Mouse (Mus musculus) small intestine, adult 2 months (tissue): ENCODE data around the gene Atp13a3. TPM values are rescaled to one million over a fixed set of nuclear protein-coding genes. Genes with fewer than 3 reads are reported as not detected.

Experiments used
- H3K27ac ChIP-seq: fragments of 200-500 bp; 2 replicates; pipeline ENCODE4 v1.5.1; 2012; ENCODE audit warnings: low read depth, low read length, control low read depth, inconsistent platforms; ENCODE audit not compliant: insufficient read depth
- H3K27me3 ChIP-seq: fragments of 200-500 bp; 2 replicates; pipeline ENCODE4 v1.6.1; 2012; ENCODE audit warnings: mild to moderate bottlenecking, moderate library complexity, low read length, inconsistent platforms; ENCODE audit not compliant: control insufficient read depth, insufficient read depth
- H3K36me3 ChIP-seq: fragments of 200-500 bp; 2 replicates; pipeline ENCODE4 v1.6.1; 2012; ENCODE audit warnings: mild to moderate bottlenecking, low read length, control low read depth, inconsistent platforms; ENCODE audit not compliant: control insufficient read depth, insufficient read depth
- H3K4me1 ChIP-seq: fragments of 200-500 bp; 2 replicates; pipeline ENCODE4 v1.6.1; 2012; ENCODE audit warnings: low read length, inconsistent platforms, mixed read lengths; ENCODE audit not compliant: control insufficient read depth, insufficient read depth, insufficient read length
- H3K4me3 ChIP-seq: fragments of 200-500 bp; 2 replicates; pipeline ENCODE4 v1.5.1; 2012; ENCODE audit warnings: low read depth, mild to moderate bottlenecking, control low read depth, inconsistent platforms, low read length, moderate library complexity
- CTCF ChIP-seq: fragments of 200-500 bp; IDR thresholded peaks from 2 replicates; pipeline ENCODE4 v1.5.1; 2012; ENCODE audit warnings: low read depth, mild to moderate bottlenecking, control low read depth, inconsistent platforms, low read length, moderate library complexity, mixed read lengths; ENCODE audit not compliant: insufficient replicate concordance, insufficient read length; ENCODE audit errors: extremely low read depth
- POLR2A ChIP-seq: fragments of 200-500 bp; IDR thresholded peaks from 2 replicates; pipeline ENCODE4 v1.6.1; 2012; ENCODE audit warnings: low read depth, mild to moderate bottlenecking, control low read depth, inconsistent platforms, low read length, moderate library complexity
- WGBS: fragments of 180-500 bp; shearing (Covaris S2); methylation state at CpG from one replicate; pipeline ENCODE4 v1.1.7; 2018; 5-methylcytosine and 5-hydroxymethylcytosine counted together
- polyA plus RNA-seq: library from polyadenylated mRNA; depleted of rRNA; stranded (reverse); fragments of >200 nt; gene quantifications from 2 replicates; pipeline ENCODE4 v1.2.3, GENCODE M21; 2012

The Atp13a3 gene
- polyA plus RNA-seq, 1 experiment = 22.8 TPM

DNA sequence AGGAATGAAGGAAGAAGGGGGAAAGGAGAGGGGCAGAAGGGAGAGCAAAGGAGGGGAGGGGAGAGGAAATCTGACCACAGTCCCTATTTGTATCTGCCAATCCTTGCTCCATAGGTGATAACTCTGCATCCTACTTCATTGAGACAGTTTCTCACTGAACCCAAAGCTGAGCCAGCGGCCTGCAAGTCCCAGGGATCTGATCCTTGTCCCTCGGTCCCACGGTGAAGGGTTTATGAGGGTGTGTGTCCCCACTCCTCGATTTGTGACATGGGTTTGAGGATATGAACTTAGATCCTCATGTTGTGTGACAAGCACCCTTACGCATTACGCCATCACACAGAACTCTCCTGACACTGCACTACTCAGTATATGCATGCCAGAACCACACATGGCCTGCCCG lies 110.7 kb downstream of the Atp13a3 start:
- WGBS = 83% methylated on average over 7 of the region's 7 CpGs
- Histone ChIP-seq H3K4me3 (no peak overlapping the region), H3K36me3 (no peaks in the 10 kb centered on the region), H3K27ac (no peak overlapping the region), H3K4me1 (no peaks in the 10 kb centered on the region), H3K27me3 (no peaks in the 10 kb centered on the region; the same call in 1 of the 2 replicates)
- no peak for TF ChIP-seq POLR2A
- TF ChIP-seq CTCF = no peak

GRCm38 (mm10) chr16:30290436-30290835 lies 115.3 kb downstream of the Atp13a3 start:
- Histone ChIP-seq H3K27ac (no peak overlapping the region), H3K27me3 (no peaks in the 10 kb centered on the region), H3K4me3 (no peak overlapping the region), H3K36me3 (no peaks in the 10 kb centered on the region), H3K4me1 (no peaks in the 10 kb centered on the region)
- TF ChIP-seq POLR2A = no peak
- no peak for TF ChIP-seq CTCF
- 76% methylated on average over 6 of the region's 6 CpGs for WGBS

DNA sequence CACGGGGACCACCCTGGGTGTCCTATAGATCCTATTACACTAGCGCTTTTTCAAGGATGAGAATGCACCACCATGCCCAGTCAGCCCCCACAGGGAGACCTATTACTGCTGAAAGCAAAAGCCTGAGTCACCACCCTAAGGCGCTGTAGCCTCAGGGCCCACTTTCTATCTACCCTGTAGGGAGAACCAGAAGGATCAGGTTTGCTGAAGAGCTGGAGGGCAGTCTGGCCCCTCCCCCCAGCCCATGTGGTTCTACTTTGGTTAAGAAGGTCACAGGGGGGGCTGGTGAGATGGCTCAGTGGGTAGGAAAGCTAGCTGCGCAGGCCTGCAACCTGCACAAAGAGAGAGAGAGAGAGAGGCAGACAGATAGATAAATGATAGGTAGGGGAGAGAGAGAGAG lies 120.1 kb downstream of the Atp13a3 start:
- WGBS = 89% methylated on average over 4 of the region's 4 CpGs
- H3K4me1 ChIP-seq = peaks cover 5% of the 10 kb centered on the region; the same call in 1 of the 2 replicates
- no peaks in the 10 kb centered on the region for H3K36me3 ChIP-seq
- H3K27me3 ChIP-seq = peaks cover 17% of the 10 kb centered on the region
- no peak overlapping the region for H3K27ac ChIP-seq
- H3K4me3 ChIP-seq = no peak overlapping the region
- TF ChIP-seq CTCF = no peak
- no peak for TF ChIP-seq POLR2A

DNA sequence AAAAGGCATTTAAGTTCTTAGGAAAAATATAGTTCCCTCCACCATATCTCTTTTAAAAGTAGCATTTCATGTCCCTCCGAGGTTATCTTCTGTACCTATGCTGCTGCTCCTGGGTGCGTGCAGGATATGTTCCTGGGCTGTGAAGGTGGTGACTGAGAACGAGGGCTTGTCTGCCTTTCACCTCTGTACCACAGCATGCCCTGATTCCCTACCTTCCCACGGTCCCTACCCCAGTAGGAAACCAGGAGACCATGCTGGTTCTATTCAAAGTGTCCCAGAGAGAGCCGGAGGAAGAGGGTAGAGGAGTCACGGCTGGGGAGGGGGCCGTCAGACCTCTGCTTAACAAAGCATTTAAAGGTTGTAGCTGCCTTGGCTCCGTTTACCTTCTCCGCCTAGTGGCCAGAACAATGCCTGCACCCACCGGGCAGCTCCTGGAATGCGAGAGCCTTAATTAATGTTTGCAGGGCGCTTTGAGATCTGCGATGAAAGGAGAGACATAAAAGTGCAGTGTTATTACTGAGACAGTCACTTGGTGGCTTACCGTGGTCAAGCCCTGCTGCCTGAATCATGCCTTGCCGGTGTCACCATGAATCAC lies 121.9 kb downstream of the Atp13a3 start:
- 4% methylated on average over 15 of the region's 15 CpGs for WGBS
- Histone ChIP-seq H3K27ac (no peak overlapping the region), H3K36me3 (no peaks in the 10 kb centered on the region), H3K27me3 (peaks cover 17% of the 10 kb centered on the region), H3K4me3 (no peak overlapping the region), H3K4me1 (peaks cover 5% of the 10 kb centered on the region; the same call in 1 of the 2 replicates)
- TF ChIP-seq POLR2A = no peak
- peak; percentile 75 for TF ChIP-seq CTCF

- WGBS = 7% methylated on average over 34 of the region's 34 CpGs
- Histone ChIP-seq H3K27ac (no peak within 1 kb of the TSS), H3K36me3 (no peaks in the 10 kb centered on the region), H3K27me3 (peaks cover 17% of the 10 kb centered on the region), H3K4me3 (peak within 1 kb of the TSS; percentile 14; the same call in 1 of the 2 replicates), H3K4me1 (peaks cover 5% of the 10 kb centered on the region; the same call in 1 of the 2 replicates)
- no peak for TF ChIP-seq POLR2A
- TF ChIP-seq CTCF = no peak
Measured at GRCm38 (mm10) chr16:30282844-30283495, 122.8 kb downstream of the Atp13a3 start, which contains the start of gene Lrrc15. Gene Lrrc15, minus strand, starts transcription at chr16:30283256.

- H3K4me1 ChIP-seq = peaks cover 5% of the 10 kb centered on the region; the same call in 1 of the 2 replicates
- no peaks in the 10 kb centered on the region for H3K36me3 ChIP-seq
- H3K27me3 ChIP-seq = peaks cover 17% of the 10 kb centered on the region
- no peak overlapping the region for H3K4me3 ChIP-seq
- H3K27ac ChIP-seq = no peak overlapping the region
- TF ChIP-seq CTCF = no peak
- TF ChIP-seq POLR2A = no peak
- 46% methylated on average over 4 of the region's 4 CpGs for WGBS
Measured at GRCm38 (mm10) chr16:30280676-30281297, 125.0 kb downstream of the Atp13a3 start.

GRCm38 (mm10) chr16:30278406-30278805 lies 127.4 kb downstream of the Atp13a3 start:
- 62% methylated on average over 11 of the region's 11 CpGs for WGBS
- no peak overlapping the region for H3K4me3 ChIP-seq
- no peak overlapping the region for H3K27ac ChIP-seq
- TF ChIP-seq POLR2A (no peak), CTCF (no peak)
- no peaks in the 10 kb centered on the region for H3K36me3 ChIP-seq
- peaks cover 7% of the 10 kb centered on the region for H3K27me3 ChIP-seq
- peaks cover 5% of the 10 kb centered on the region; the same call in 1 of the 2 replicates for H3K4me1 ChIP-seq
